Mouse (Mus musculus) lung, postnatal 0 days (tissue): Measurements from ENCODE around the gene Dolk.

Experiments used
- CTCF ChIP-seq: IDR thresholded peaks from 2 replicates; pipeline ENCODE4 v1.5.1; 2016; ENCODE audit warnings: antibody characterized with exemption, mild to moderate bottlenecking
- EP300 ChIP-seq: IDR thresholded peaks from 2 replicates; pipeline ENCODE4 v1.6.1; 2016; ENCODE audit warnings: antibody characterized with exemption, mild to moderate bottlenecking, control low read depth

DNA sequence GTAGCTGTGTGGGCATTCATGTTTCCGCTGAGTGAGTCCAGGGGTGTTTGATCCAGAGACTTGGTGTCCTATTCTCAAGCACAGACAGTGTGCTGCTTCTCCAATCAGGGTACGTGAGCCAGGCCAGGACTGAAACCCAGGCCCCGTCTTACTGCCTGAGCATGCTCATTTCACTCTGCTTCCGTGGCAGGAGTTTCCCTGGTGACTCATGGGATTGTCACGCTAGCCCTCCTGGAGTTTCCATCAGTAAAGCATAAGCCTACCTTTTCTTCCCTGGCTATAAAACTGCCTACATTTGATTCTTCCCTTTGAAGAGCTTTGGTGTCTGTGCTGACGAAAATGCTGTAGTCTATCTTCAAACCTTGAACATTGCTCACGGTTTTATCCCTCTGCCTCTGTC lies 37.0 kb upstream of the Dolk start:
- no peak for TF ChIP-seq CTCF
- no peak for TF ChIP-seq EP300
